Mouse (Mus musculus) bone marrow macrophage, adult 2 months (primary cell): ENCODE results near the gene Draxin.

ENCODE experiments used
- CTCF ChIP-seq: IDR thresholded peaks from 2 replicates; pipeline ENCODE4 v1.5.1; 2012; ENCODE audit warnings: low read depth, mild to moderate bottlenecking, low read length, moderate library complexity
- POLR2A ChIP-seq: IDR thresholded peaks from 2 replicates; pipeline ENCODE4 v1.6.1; 2012; ENCODE audit warnings: mild to moderate bottlenecking, low read depth, low read length, borderline replicate concordance

DNA sequence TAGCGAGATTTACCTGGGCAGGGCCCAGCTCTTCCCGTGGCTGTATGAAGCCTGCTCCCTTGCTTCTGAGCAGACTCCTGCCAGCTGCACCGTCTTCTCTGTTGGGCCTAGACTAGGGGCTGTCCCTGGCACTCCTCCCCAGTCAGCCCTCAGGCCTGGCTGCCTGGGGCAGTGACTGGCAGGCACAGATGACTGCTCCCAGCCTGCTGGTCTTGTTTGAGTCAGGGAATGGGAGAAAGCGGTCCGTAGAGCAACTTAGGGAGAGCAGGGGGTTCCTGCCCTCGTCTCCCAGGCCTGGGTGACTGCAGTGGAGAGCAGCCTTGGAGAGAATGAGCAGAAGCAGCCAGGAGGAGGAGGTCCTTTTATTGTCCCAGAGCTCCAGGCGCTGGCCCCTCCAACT is 74.3 kb downstream of the Draxin start:
- no peak for TF ChIP-seq POLR2A
- TF ChIP-seq CTCF = no peak
